Mouse (Mus musculus) left cerebral cortex, postnatal 10 days (tissue): ENCODE data around the gene Arxes1. TPM values are rescaled to one million over a fixed set of nuclear protein-coding genes. Genes with fewer than 3 reads are reported as not detected.

ENCODE experiments used
- total RNA-seq, 2 experiments: library from RNA; stranded (reverse); gene quantifications; 2 replicates each; pipeline ENCODE4 v1.2.3; 2021

The Arxes1 gene
- total RNA-seq, 2 experiments from 2014 or later, result 85.8 to 109 TPM

Other genes starting within 250 kb of the Arxes1 start
- gene Bhlhb9, start 235.8 kb upstream of the Arxes1 start, total RNA-seq, result 10 to 100 TPM; 79.2 to 81.4 TPM
- 100 to 1,000 TPM; 175 to 191 TPM for gene Gprasp2, start 194.3 kb upstream of the Arxes1 start, total RNA-seq
- gene Arxes2, start 39.5 kb upstream of the Arxes1 start, total RNA-seq, result 100 to 1,000 TPM; 106 to 108 TPM
- 100 to 1,000 TPM; 440 to 449 TPM for gene Bex2, start 34.9 kb downstream of the Arxes1 start, total RNA-seq
- gene Nxf3, start 51.9 kb downstream of the Arxes1 start, total RNA-seq, result under 1 TPM; 0.15 to 0.22 TPM
- gene Bex4, start 105.6 kb downstream of the Arxes1 start, total RNA-seq, result 10 to 100 TPM; 42.2 to 47.0 TPM
- 10 to 100 TPM; 36.7 to 51.6 TPM for gene Tceal8, start 139.0 kb downstream of the Arxes1 start, total RNA-seq
- 100 to 1,000 TPM in 1 of 2 experiments, 10 to 100 TPM in 1; 98.6 to 110 TPM for gene Tceal5, start 170.5 kb downstream of the Arxes1 start, total RNA-seq
- 1 to 10 TPM; 4.7 to 8.1 TPM for gene Tceal7, start 181.4 kb downstream of the Arxes1 start, total RNA-seq
- 100 to 1,000 TPM; 151 to 158 TPM for gene Bex1, start 182.1 kb downstream of the Arxes1 start, total RNA-seq
- 10 to 100 TPM; 98.1 to 98.8 TPM for gene Tceal9, start 211.7 kb downstream of the Arxes1 start, total RNA-seq
- gene Bex3, start 236.9 kb downstream of the Arxes1 start, total RNA-seq, result 100 to 1,000 TPM; 401 to 439 TPM